Mouse (Mus musculus) intestine, embryonic 16.5 days (tissue): ENCODE measurements around the gene Dcbld2. TPM values are rescaled to one million over a fixed set of nuclear protein-coding genes. Genes with fewer than 3 reads are reported as not detected.
A peak's percentile ranks its signal among the peaks of the same experiment; 100 is the strongest.

Experiments used
- ATAC-seq: fragments of 200-750 bp; cut with Nextera tagmentation; 2 replicates; pipeline ENCODE4 v1.8.0; 2017; ENCODE audit warnings: moderate TSS enrichment, moderate library complexity
- H3K27ac ChIP-seq: fragments of 300-500 bp; sonication (generic); 2 replicates; pipeline ENCODE4 v1.5.1; 2014; ENCODE audit warnings: mild to moderate bottlenecking, low read length
- H3K27me3 ChIP-seq: fragments of 300-500 bp; sonication (generic); replicated peaks from 2 replicates; pipeline ENCODE4 v1.6.1; 2014; ENCODE audit warnings: low read length, control low read depth, mixed read lengths; ENCODE audit not compliant: control insufficient read depth, insufficient read depth
- H3K36me3 ChIP-seq: fragments of 300-500 bp; sonication (generic); 2 replicates; pipeline ENCODE4 v1.6.1; 2014; ENCODE audit warnings: low read length, control low read depth; ENCODE audit not compliant: control insufficient read depth, insufficient read depth
- H3K4me1 ChIP-seq: fragments of 300-500 bp; sonication (generic); 2 replicates; pipeline ENCODE4 v1.6.1; 2014; ENCODE audit warnings: low read length, control low read depth, mixed read lengths; ENCODE audit not compliant: control insufficient read depth, insufficient read depth
- H3K4me2 ChIP-seq: fragments of 300-500 bp; sonication (generic); 2 replicates; pipeline ENCODE4 v1.6.1; 2014; ENCODE audit warnings: low read depth, low read length, control low read depth
- H3K4me3 ChIP-seq: fragments of 300-500 bp; sonication (generic); 2 replicates; pipeline ENCODE4 v1.5.1; 2014; ENCODE audit warnings: mild to moderate bottlenecking, low read length
- H3K9ac ChIP-seq: fragments of 300-500 bp; sonication (generic); 2 replicates; pipeline ENCODE4 v1.6.1; 2014; ENCODE audit warnings: low read depth, low read length
- H3K9me3 ChIP-seq: fragments of 300-500 bp; sonication (generic); 2 replicates; pipeline ENCODE4 v1.6.1; 2016; ENCODE audit warnings: low read length, control low read depth; ENCODE audit not compliant: control insufficient read depth
- WGBS: fragments of 180-500 bp; shearing (Covaris S2); extraction: QIAGEN DNeasy Blood & Tissue Kit; methylation state at CpG from one replicate; pipeline ENCODE4 v1.1.7; 2014; 5-methylcytosine and 5-hydroxymethylcytosine counted together
- polyA plus RNA-seq: library from polyadenylated mRNA; unstranded; fragments of >200 nt; fragmentation: Nextera tagmentation; extraction: Ambion mirVana; gene quantifications from 2 replicates; pipeline ENCODE4 v1.2.1, GENCODE M21; 2015

Gene Dcbld2
- polyA plus RNA-seq, 1 experiment from 2014 or later = 2.8 TPM

DNA sequence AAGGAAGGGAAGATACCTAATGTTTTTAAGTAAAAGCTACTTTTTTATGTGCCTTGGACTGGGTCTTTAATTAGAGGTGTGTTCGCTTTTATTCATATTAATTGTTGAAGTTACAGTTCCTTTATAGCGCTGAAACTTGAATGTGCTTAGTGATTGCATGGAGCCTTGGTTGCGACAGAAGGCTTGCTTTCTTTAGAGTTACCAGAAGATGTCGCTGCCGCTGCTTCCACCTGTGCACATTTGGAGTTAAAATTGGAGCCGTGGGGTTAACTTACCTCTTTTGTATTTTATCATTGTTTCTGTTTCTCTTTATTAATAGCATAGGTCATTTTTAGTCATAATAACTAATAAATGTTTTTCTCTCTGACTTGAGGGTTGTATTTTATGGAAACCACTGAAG is 36.5 kb downstream of the Dcbld2 start:
- ATAC-seq = no peak
- Histone ChIP-seq H3K27me3 (no peaks in the 10 kb centered on the region), H3K27ac (no peak overlapping the region), H3K9ac (no peak overlapping the region), H3K4me3 (no peak overlapping the region), H3K9me3 (no peaks in the 10 kb centered on the region), H3K4me1 (no peaks in the 10 kb centered on the region), H3K36me3 (no peaks in the 10 kb centered on the region), H3K4me2 (no peak overlapping the region)
- WGBS = 71% methylated on average over 6 of the region's 6 CpGs

DNA sequence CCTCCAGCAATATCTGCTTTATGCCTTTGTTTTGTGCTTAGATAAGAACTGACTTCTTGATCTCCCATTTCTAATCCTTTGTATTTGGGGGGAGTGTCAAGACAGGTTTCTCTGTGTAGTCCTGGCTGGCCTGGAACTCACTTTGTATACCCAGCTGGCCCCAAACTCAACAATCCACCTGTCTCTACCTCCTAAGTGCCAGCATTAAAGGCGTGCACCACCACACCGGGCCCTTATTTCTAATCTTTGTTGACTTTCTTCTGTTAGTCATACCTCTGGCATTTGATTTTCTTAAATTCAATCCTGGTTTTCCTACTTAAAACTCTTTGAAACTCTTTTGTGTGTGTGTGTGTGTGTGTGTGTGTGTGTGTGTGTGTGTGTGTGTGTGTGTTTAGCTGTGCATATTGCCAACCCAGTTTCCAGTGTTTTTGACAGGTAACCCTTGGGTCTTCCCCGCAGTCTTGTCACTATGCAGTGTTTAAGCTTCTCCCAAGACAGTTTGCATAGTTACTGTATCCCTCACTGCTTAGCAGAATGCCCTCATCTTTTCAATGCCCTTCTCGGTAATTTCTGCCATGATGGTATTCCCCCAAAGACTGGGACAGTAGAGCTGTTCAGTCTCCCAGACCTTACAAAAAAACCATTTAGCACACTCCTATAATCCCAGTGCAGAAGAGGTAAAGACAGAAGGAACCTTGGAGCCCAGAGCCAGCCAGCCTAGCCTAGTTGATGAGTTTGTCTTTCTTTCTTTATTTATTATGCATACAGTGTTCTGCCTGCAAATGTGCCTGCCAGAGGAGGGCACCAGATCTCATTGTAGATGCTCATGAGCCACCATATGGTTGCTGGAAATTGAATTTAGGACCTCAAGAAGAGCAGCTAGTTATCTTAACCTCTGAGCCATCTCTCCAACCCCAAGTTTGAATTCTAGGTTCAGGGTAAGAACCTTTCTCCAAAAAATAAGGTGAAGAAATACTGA is 38.3 kb downstream of the Dcbld2 start:
- H3K4me3 ChIP-seq = no peak overlapping the region
- H3K9me3 ChIP-seq = no peaks in the 10 kb centered on the region
- no peak overlapping the region for H3K27ac ChIP-seq
- no peak overlapping the region for H3K4me2 ChIP-seq
- WGBS = 89% methylated on average over 4 of the region's 4 CpGs
- H3K9ac ChIP-seq = no peak overlapping the region
- no peaks in the 10 kb centered on the region for H3K27me3 ChIP-seq
- no peaks in the 10 kb centered on the region for H3K36me3 ChIP-seq
- ATAC-seq = no peak
- H3K4me1 ChIP-seq = no peaks in the 10 kb centered on the region

DNA sequence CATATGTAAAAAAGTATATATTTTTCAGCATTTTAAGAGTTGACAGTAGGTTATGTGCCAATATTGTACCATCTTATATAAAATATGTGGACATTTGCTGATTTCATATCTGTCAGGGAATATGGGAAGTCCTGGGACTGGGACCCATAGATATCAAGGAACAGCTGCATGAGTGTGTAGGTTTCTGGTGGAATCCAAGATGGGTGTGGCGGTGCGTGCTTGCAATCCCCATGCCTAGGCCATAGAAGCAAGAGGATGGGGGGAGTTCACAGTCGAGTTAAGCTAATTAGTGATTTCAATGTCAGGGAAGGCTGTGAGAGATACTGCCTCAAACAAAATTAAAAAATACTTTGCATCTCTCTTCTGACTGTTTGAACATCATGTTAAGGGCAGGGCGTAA is 40.8 kb downstream of the Dcbld2 start:
- no peaks in the 10 kb centered on the region for H3K27me3 ChIP-seq
- 85% methylated on average over 4 of the region's 4 CpGs for WGBS
- H3K4me1 ChIP-seq = no peaks in the 10 kb centered on the region
- no peak overlapping the region for H3K27ac ChIP-seq
- H3K9ac ChIP-seq = no peak overlapping the region
- no peak for ATAC-seq
- no peaks in the 10 kb centered on the region for H3K9me3 ChIP-seq
- no peak overlapping the region for H3K4me3 ChIP-seq
- H3K36me3 ChIP-seq = no peaks in the 10 kb centered on the region
- no peak overlapping the region for H3K4me2 ChIP-seq

GRCm38 (mm10) chr16:58450648-58451047 is 42.4 kb downstream of the Dcbld2 start:
- H3K36me3 ChIP-seq = no peaks in the 10 kb centered on the region
- 74% methylated on average over 6 of the region's 6 CpGs for WGBS
- no peaks in the 10 kb centered on the region for H3K27me3 ChIP-seq
- H3K27ac ChIP-seq = no peak overlapping the region
- no peak overlapping the region for H3K4me2 ChIP-seq
- no peak for ATAC-seq
- H3K4me1 ChIP-seq = no peaks in the 10 kb centered on the region
- H3K9ac ChIP-seq = no peak overlapping the region
- H3K9me3 ChIP-seq = no peaks in the 10 kb centered on the region
- H3K4me3 ChIP-seq = no peak overlapping the region

DNA sequence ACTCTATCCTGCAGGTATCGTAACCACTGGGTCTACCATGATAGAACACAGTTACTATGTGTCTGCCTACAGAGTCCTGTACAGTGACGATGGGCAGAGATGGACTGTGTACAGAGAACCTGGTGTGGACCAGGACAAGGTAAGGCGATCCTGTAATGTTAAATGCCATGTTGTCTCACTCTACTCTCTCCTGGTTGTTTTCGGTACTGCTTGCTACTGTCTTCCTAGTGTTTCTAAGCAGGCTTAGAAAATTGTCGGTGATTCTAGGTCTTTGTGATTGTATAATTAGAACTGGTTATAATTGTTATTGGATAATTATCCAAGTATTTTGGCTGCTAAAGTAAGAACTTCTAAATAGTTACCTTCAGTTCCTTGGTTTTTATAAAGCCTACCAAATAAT is 43.4 kb downstream of the Dcbld2 start:
- H3K27ac ChIP-seq = no peak overlapping the region
- H3K27me3 ChIP-seq = no peaks in the 10 kb centered on the region
- H3K9me3 ChIP-seq = no peaks in the 10 kb centered on the region
- no peak overlapping the region for H3K4me2 ChIP-seq
- 96% methylated on average over 5 of the region's 5 CpGs for WGBS
- H3K4me3 ChIP-seq = no peak overlapping the region
- no peak for ATAC-seq
- no peaks in the 10 kb centered on the region for H3K4me1 ChIP-seq
- H3K36me3 ChIP-seq = no peaks in the 10 kb centered on the region
- H3K9ac ChIP-seq = no peak overlapping the region

GRCm38 (mm10) chr16:58453138-58453537 is 44.9 kb downstream of the Dcbld2 start:
- Histone ChIP-seq H3K4me1 (no peaks in the 10 kb centered on the region), H3K4me3 (no peak overlapping the region), H3K9me3 (no peaks in the 10 kb centered on the region), H3K4me2 (no peak overlapping the region), H3K36me3 (no peaks in the 10 kb centered on the region), H3K27me3 (no peaks in the 10 kb centered on the region), H3K9ac (no peak overlapping the region), H3K27ac (no peak overlapping the region)
- no peak for ATAC-seq
- WGBS = 73% methylated on average over 3 of the region's 3 CpGs

GRCm38 (mm10) chr16:58453820-58454219 is 45.6 kb downstream of the Dcbld2 start:
- no peak overlapping the region for H3K4me2 ChIP-seq
- no peak overlapping the region for H3K4me3 ChIP-seq
- H3K4me1 ChIP-seq = no peaks in the 10 kb centered on the region
- H3K27me3 ChIP-seq = no peaks in the 10 kb centered on the region
- H3K27ac ChIP-seq = no peak overlapping the region
- no peak for ATAC-seq
- H3K9me3 ChIP-seq = no peaks in the 10 kb centered on the region
- H3K36me3 ChIP-seq = no peaks in the 10 kb centered on the region
- no peak overlapping the region for H3K9ac ChIP-seq

GRCm38 (mm10) chr16:58454617-58455016 is 46.4 kb downstream of the Dcbld2 start:
- H3K4me1 ChIP-seq = no peaks in the 10 kb centered on the region
- H3K27me3 ChIP-seq = no peaks in the 10 kb centered on the region
- H3K9me3 ChIP-seq = no peaks in the 10 kb centered on the region
- 53% methylated on average over 8 of the region's 8 CpGs for WGBS
- H3K27ac ChIP-seq = no peak overlapping the region
- H3K9ac ChIP-seq = no peak overlapping the region
- no peaks in the 10 kb centered on the region for H3K36me3 ChIP-seq
- H3K4me3 ChIP-seq = no peak overlapping the region
- ATAC-seq = peak; percentile 71; the same call in 1 of the 2 replicates
- no peak overlapping the region for H3K4me2 ChIP-seq

DNA sequence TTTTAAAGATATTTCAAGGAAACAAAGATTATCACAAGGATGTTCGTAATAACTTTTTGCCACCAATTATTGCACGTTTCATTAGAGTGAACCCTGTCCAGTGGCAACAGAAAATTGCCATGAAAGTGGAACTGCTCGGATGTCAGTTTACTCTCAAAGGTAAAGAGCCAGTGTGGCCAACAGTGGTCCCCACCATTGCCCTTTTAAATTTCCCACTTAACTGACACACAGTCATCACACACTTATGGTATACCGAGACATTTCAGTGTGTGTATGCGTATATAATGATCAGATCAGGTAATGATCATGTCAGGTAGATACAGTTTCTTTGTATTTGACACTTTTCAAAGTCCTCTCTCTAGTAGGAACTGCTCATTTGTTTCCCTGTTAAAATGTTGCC is 46.9 kb downstream of the Dcbld2 start:
- no peaks in the 10 kb centered on the region for H3K36me3 ChIP-seq
- no peaks in the 10 kb centered on the region for H3K9me3 ChIP-seq
- H3K27ac ChIP-seq = no peak overlapping the region
- ATAC-seq = no peak
- no peaks in the 10 kb centered on the region for H3K27me3 ChIP-seq
- 87% methylated on average over 5 of the region's 5 CpGs for WGBS
- no peak overlapping the region for H3K9ac ChIP-seq
- no peaks in the 10 kb centered on the region for H3K4me1 ChIP-seq
- no peak overlapping the region for H3K4me3 ChIP-seq
- H3K4me2 ChIP-seq = no peak overlapping the region

DNA sequence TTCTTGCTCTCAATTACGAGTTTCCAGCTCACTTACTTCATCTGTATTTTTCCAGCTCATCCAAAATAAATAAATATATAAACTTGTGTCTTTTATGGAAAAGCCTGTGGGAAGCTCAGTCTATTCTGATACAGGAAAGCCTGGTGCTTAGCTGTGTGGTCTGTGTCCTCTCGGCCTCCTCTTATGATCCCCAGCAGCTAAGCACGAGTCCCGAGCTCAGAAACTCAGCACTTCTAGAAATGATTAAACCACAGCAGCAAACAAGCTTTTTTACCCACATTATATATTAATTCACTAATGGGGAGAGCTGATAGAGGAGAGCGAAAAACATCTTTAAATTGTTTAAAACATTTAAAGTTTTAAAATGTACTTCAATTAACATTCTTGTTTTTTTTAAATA is 48.2 kb downstream of the Dcbld2 start:
- Histone ChIP-seq H3K4me2 (no peak overlapping the region), H3K27ac (no peak overlapping the region), H3K9ac (no peak overlapping the region), H3K27me3 (no peaks in the 10 kb centered on the region), H3K36me3 (no peaks in the 10 kb centered on the region), H3K9me3 (no peaks in the 10 kb centered on the region), H3K4me3 (no peak overlapping the region), H3K4me1 (no peaks in the 10 kb centered on the region)
- ATAC-seq = no peak
- WGBS = 82% methylated on average over 5 of the region's 5 CpGs
